8 mouse cellular contexts compared by ENCODE assay signal in the genomic region with DNA sequence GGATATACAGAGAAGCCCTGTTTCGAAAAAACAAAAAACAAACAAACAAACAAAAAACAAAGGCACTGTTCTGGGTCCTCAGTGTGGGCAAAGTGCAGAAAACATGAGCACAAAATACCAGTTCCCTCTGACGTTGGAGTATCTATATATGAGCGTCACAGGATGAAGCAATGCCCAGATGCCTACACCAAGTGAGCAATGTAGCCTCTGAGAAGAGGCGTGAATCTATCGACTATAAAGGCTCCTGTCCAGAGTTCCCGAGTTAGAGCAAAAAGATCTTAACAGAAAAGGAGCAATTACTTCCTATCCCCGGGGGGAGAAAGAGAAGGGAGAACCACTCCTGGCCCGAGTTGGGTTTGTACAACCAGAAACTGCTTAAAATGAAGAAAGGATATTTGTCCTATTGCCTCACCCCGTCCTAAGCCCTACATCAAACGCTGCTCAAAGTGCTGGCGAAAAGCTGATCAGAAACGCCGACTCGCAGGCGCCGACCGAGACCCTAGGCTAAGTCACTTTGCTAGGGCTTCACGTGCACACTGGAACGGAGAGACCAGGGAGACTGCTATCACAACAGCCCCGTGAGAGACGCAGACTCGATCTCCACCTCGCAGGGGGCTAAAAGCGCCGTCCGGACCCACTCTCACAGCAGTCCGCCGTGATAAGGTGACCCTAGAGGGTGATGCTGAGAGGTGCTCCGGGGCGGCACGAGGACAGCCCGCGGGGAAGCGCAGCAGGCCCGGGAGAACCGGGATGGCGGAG. TPM values are rescaled to one million over a fixed set of nuclear protein-coding genes. Genes with fewer than 3 reads are reported as not detected.
DNase-seq lines count a peak whose midpoint lies in the region; ATAC-seq lines count a peak whose summit lies in the region.

No protein-coding gene starts in this region.

- H3K4me1 ChIP-seq in heart, embryonic 10.5 days = peaks cover 11% of the 10 kb centered on the region; the same call in 1 of the 2 replicates
- H3K4me1 ChIP-seq in embryonic facial prominence, embryonic 11.5 days (ENCODE audit: control insufficient read depth, insufficient read depth, low read length) = no peaks in the 10 kb centered on the region
- peaks cover 9% of the 10 kb centered on the region for H3K4me1 ChIP-seq in intestine, embryonic 16.5 days (ENCODE audit: control insufficient read depth, insufficient read depth, low read length)
- H3K4me1 ChIP-seq in neural tube, embryonic 12.5 days = peaks cover 7% of the 10 kb centered on the region

- peaks cover 15% of the 10 kb centered on the region for H3K27me3 ChIP-seq in heart, embryonic 10.5 days (ENCODE audit: insufficient read depth, poor library complexity, severe bottlenecking)
- H3K27me3 ChIP-seq in embryonic facial prominence, embryonic 11.5 days (ENCODE audit: control insufficient read depth, insufficient read depth, low read length) = peaks cover under 1% of the 10 kb centered on the region
- H3K27me3 ChIP-seq in intestine, embryonic 16.5 days (replicated peaks; ENCODE audit: control insufficient read depth, insufficient read depth, low read length) = peaks cover 3% of the 10 kb centered on the region
- H3K27me3 ChIP-seq in neural tube, embryonic 12.5 days (replicated peaks) = peaks cover 8% of the 10 kb centered on the region

- peak overlapping the region; percentile 92 for H3K9ac ChIP-seq in embryonic facial prominence, embryonic 11.5 days (replicated peaks; ENCODE audit: low read length)
- H3K9ac ChIP-seq in intestine, embryonic 16.5 days (ENCODE audit: low read depth, low read length) = peak overlapping the region; percentile 95
- peak overlapping the region; percentile 88 for H3K9ac ChIP-seq in neural tube, embryonic 12.5 days

- no peak; the same call in 1 of the 2 replicates for ATAC-seq in embryonic facial prominence, embryonic 11.5 days (replicated peaks; ENCODE audit: insufficient number of reproducible peaks, low FRiP score, low TSS enrichment, low read depth)
- ATAC-seq in intestine, embryonic 16.5 days = peak; percentile 68
- peak; percentile 60; the same call in 1 of the 2 replicates for ATAC-seq in neural tube, embryonic 12.5 days (ENCODE audit: low FRiP score, low read depth)

- peak; percentile 84 for DNase-seq in heart, embryonic 10.5 days (ENCODE audit: low spot score)
- no peak for DNase-seq in heart, adult 18-20 months
- peak; percentile 47 for DNase-seq in CD4-positive helper T cell, adult 2 months (ENCODE audit: low read depth, low spot score)
- peak; percentile 17 for DNase-seq in embryonic facial prominence, embryonic 11.5 days (ENCODE audit: low spot score)
- DNase-seq in spleen, postnatal 4 days (ENCODE audit: low spot score in 2 of 2) = no peak
- no peak for DNase-seq in cerebellum, adult 18-20 months

- peak overlapping the region; percentile 78 for H3K4me2 ChIP-seq in embryonic facial prominence, embryonic 11.5 days (ENCODE audit: low read depth, low read length)
- peak overlapping the region; percentile 72 for H3K4me2 ChIP-seq in intestine, embryonic 16.5 days (ENCODE audit: low read depth, low read length)
- peak overlapping the region; percentile 88 for H3K4me2 ChIP-seq in neural tube, embryonic 12.5 days (replicated peaks)

- WGBS in heart, embryonic 10.5 days = 2% methylated on average over 37 of the region's 37 CpGs
- 2% methylated on average over 37 of the region's 37 CpGs for WGBS in embryonic facial prominence, embryonic 11.5 days
- WGBS in intestine, embryonic 16.5 days = 2% methylated on average over 37 of the region's 37 CpGs
- 2% methylated on average over 37 of the region's 37 CpGs for WGBS in neural tube, embryonic 12.5 days

- peak overlapping the region; percentile 99 for H3K4me3 ChIP-seq in heart, embryonic 10.5 days
- H3K4me3 ChIP-seq in embryonic facial prominence, embryonic 11.5 days (ENCODE audit: low read depth, low read length) = peak overlapping the region; percentile 82
- H3K4me3 ChIP-seq in intestine, embryonic 16.5 days (ENCODE audit: low read length) = peak overlapping the region; percentile 97
- H3K4me3 ChIP-seq in neural tube, embryonic 12.5 days = peak overlapping the region; percentile 86

- peak overlapping the region; percentile 95 for H3K27ac ChIP-seq in heart, embryonic 10.5 days
- no peak overlapping the region for H3K27ac ChIP-seq in embryonic facial prominence, embryonic 11.5 days (replicated peaks; ENCODE audit: low read depth, low read length)
- peak overlapping the region; percentile 73 for H3K27ac ChIP-seq in intestine, embryonic 16.5 days (ENCODE audit: low read length)
- no peak overlapping the region for H3K27ac ChIP-seq in neural tube, embryonic 12.5 days

- peaks cover 31% of the 10 kb centered on the region for H3K36me3 ChIP-seq in heart, embryonic 10.5 days
- H3K36me3 ChIP-seq in embryonic facial prominence, embryonic 11.5 days (replicated peaks; ENCODE audit: control insufficient read depth, insufficient read depth, low read depth, low read length) = no peaks in the 10 kb centered on the region; the same call in 1 of the 2 replicates
- H3K36me3 ChIP-seq in intestine, embryonic 16.5 days (ENCODE audit: control insufficient read depth, insufficient read depth, low read length) = no peaks in the 10 kb centered on the region
- H3K36me3 ChIP-seq in neural tube, embryonic 12.5 days = peaks cover 23% of the 10 kb centered on the region

- no peaks in the 10 kb centered on the region for H3K9me3 ChIP-seq in heart, embryonic 10.5 days
- H3K9me3 ChIP-seq in embryonic facial prominence, embryonic 11.5 days (replicated peaks; ENCODE audit: control insufficient read depth, low read length) = no peaks in the 10 kb centered on the region
- no peaks in the 10 kb centered on the region for H3K9me3 ChIP-seq in intestine, embryonic 16.5 days (ENCODE audit: control insufficient read depth, low read length)
- H3K9me3 ChIP-seq in neural tube, embryonic 12.5 days = no peaks in the 10 kb centered on the region

RNA-seq across cellular contexts. Expression of a gene that starts 0.6 kb away (rescaled TPM):
- 18.9 and 19.6 TPM in 2 replicates for polyA plus RNA-seq in heart, embryonic 10.5 days (2016; fragmentation: Nextera tagmentation; extraction: Ambion mirVana)
- 1 to 10 TPM; 7.7 to 7.9 TPM for total RNA-seq in heart, adult 18-20 months (2021)
- 23.8 and 24.7 TPM in 2 replicates for polyA plus RNA-seq in embryonic facial prominence, embryonic 11.5 days (2014; fragmentation: Nextera tagmentation; extraction: Ambion mirVana)
- 15.5 and 16.2 TPM in 2 replicates for polyA plus RNA-seq in intestine, embryonic 16.5 days (2015; fragmentation: Nextera tagmentation; extraction: Ambion mirVana)
- polyA plus RNA-seq in neural tube, embryonic 12.5 days (2016; fragmentation: Nextera tagmentation; extraction: Ambion mirVana) = 15.1 and 17.2 TPM in 2 replicates

RNA-seq across cellular contexts. Expression of a gene that starts 0.6 kb away (rescaled TPM):
- polyA plus RNA-seq in heart, embryonic 10.5 days (2016; fragmentation: Nextera tagmentation; extraction: Ambion mirVana) = 10.8 and 14.2 TPM in 2 replicates
- total RNA-seq in heart, adult 18-20 months (2021) = 1 to 10 TPM; 4.1 to 4.6 TPM
- 19.8 and 19.9 TPM in 2 replicates for polyA plus RNA-seq in embryonic facial prominence, embryonic 11.5 days (2014; fragmentation: Nextera tagmentation; extraction: Ambion mirVana)
- 11.7 and 12.0 TPM in 2 replicates for polyA plus RNA-seq in intestine, embryonic 16.5 days (2015; fragmentation: Nextera tagmentation; extraction: Ambion mirVana)
- 13.1 and 14.4 TPM in 2 replicates for polyA plus RNA-seq in neural tube, embryonic 12.5 days (2016; fragmentation: Nextera tagmentation; extraction: Ambion mirVana)

RNA-seq across cellular contexts. Expression of a gene that starts 13.3 kb away (rescaled TPM):
- 1.2 and 1.7 TPM in 2 replicates for polyA plus RNA-seq in heart, embryonic 10.5 days (2016; fragmentation: Nextera tagmentation; extraction: Ambion mirVana)
- total RNA-seq in heart, adult 18-20 months (2021) = 1 to 10 TPM; 4.8 to 5.7 TPM
- polyA plus RNA-seq in embryonic facial prominence, embryonic 11.5 days (2014; fragmentation: Nextera tagmentation; extraction: Ambion mirVana) = 0.79 and 1.1 TPM in 2 replicates
- 15.0 and 19.0 TPM in 2 replicates for polyA plus RNA-seq in intestine, embryonic 16.5 days (2015; fragmentation: Nextera tagmentation; extraction: Ambion mirVana)
- 7.5 and 8.2 TPM in 2 replicates for polyA plus RNA-seq in neural tube, embryonic 12.5 days (2016; fragmentation: Nextera tagmentation; extraction: Ambion mirVana)

RNA-seq across cellular contexts. Expression of a gene that starts 35.2 kb away (rescaled TPM):
- polyA plus RNA-seq in heart, embryonic 10.5 days (2016; fragmentation: Nextera tagmentation; extraction: Ambion mirVana) = 45.1 and 54.8 TPM in 2 replicates
- 10 to 100 TPM; 85.2 to 97.5 TPM for total RNA-seq in heart, adult 18-20 months (2021)
- 45.0 and 45.1 TPM in 2 replicates for polyA plus RNA-seq in embryonic facial prominence, embryonic 11.5 days (2014; fragmentation: Nextera tagmentation; extraction: Ambion mirVana)
- 87.1 and 88.0 TPM in 2 replicates for polyA plus RNA-seq in intestine, embryonic 16.5 days (2015; fragmentation: Nextera tagmentation; extraction: Ambion mirVana)
- 57.4 and 58.4 TPM in 2 replicates for polyA plus RNA-seq in neural tube, embryonic 12.5 days (2016; fragmentation: Nextera tagmentation; extraction: Ambion mirVana)

RNA-seq across cellular contexts. Expression of a gene that starts 38.2 kb away (rescaled TPM):
- polyA plus RNA-seq in heart, embryonic 10.5 days (2016; fragmentation: Nextera tagmentation; extraction: Ambion mirVana) = 96.9 and 118 TPM in 2 replicates
- total RNA-seq in heart, adult 18-20 months (2021) = 10 to 100 TPM; 14.6 to 17.7 TPM
- 131 and 136 TPM in 2 replicates for polyA plus RNA-seq in embryonic facial prominence, embryonic 11.5 days (2014; fragmentation: Nextera tagmentation; extraction: Ambion mirVana)
- 72.2 and 81.0 TPM in 2 replicates for polyA plus RNA-seq in intestine, embryonic 16.5 days (2015; fragmentation: Nextera tagmentation; extraction: Ambion mirVana)
- 138 and 142 TPM in 2 replicates for polyA plus RNA-seq in neural tube, embryonic 12.5 days (2016; fragmentation: Nextera tagmentation; extraction: Ambion mirVana)

Comparison
In these comparisons a context has a peak if more than half of its experiments do, and no peak if none do; other contexts are left out.
1. DNase-seq: peak in heart, embryonic 10.5 days (single experiment), CD4-positive helper T cell, adult 2 months (single experiment) and embryonic facial prominence, embryonic 11.5 days (single experiment); none in heart, adult 18-20 months (0 of 2), spleen, postnatal 4 days (0 of 2) and cerebellum, adult 18-20 months (0 of 2).
2. H3K27ac ChIP-seq: peak in heart, embryonic 10.5 days (single experiment) and intestine, embryonic 16.5 days (single experiment); none in embryonic facial prominence, embryonic 11.5 days (single experiment) and neural tube, embryonic 12.5 days (single experiment).
3. Peak in every context shown above with its lines, with median percentiles within 50 percentile points of each other: H3K4me3 ChIP-seq, H3K4me2 ChIP-seq and H3K9ac ChIP-seq.